Mouse (Mus musculus) E14TG2a.4 (cell line): ENCODE measurements around the gene Slc19a1.

ENCODE experiments used
- CTCF ChIP-seq: conservative IDR thresholded peaks from 2 replicates; pipeline ENCODE4 v1.5.1; 2014; ENCODE audit warnings: low read length
- NANOG ChIP-seq: IDR thresholded peaks from 2 replicates; pipeline ENCODE4 v1.6.1; 2014; ENCODE audit warnings: borderline replicate concordance, low read length, mixed read lengths
- POU5F1 ChIP-seq: IDR thresholded peaks from 2 replicates; pipeline ENCODE4 v1.6.1; 2014; ENCODE audit warnings: low read length, borderline replicate concordance

GRCm38 (mm10) chr10:77084568-77084967, 52.5 kb downstream of the Slc19a1 start:
- TF ChIP-seq CTCF (no peak), NANOG (no peak), POU5F1 (no peak)
